Mouse (Mus musculus): ENCODE measurements around the gene Gpr137c. TPM values are rescaled to one million over a fixed set of nuclear protein-coding genes. Genes with fewer than 3 reads are reported as not detected.
A peak's percentile ranks its signal among the peaks of the same experiment; 100 is the strongest.

Gpr137c gene
- total RNA-seq, 2 experiments from 2014 or later, result 1.4 TPM

GRCm38 (mm10) chr14:45282066-45282465, 62.5 kb downstream of the Gpr137c start:
- DNase-seq (ENCODE audit: low spot score in 2 of 2), result no peak

- no peak for DNase-seq (ENCODE audit: low spot score in 2 of 2)
Observed at GRCm38 (mm10) chr14:45291608-45292007, 72.1 kb downstream of the Gpr137c start.

- DNase-seq (ENCODE audit: low spot score in 2 of 2), result no peak
Observed at GRCm38 (mm10) chr14:45303939-45304338, 84.4 kb downstream of the Gpr137c start.

GRCm38 (mm10) chr14:45304389-45304788, 84.9 kb downstream of the Gpr137c start:
- DNase-seq (ENCODE audit: low spot score in 2 of 2), result no peak

- DNase-seq (ENCODE audit: low spot score in 2 of 2), result no peak
Observed at GRCm38 (mm10) chr14:45305852-45306251, 86.3 kb downstream of the Gpr137c start.

- DNase-seq (ENCODE audit: low spot score in 2 of 2), result no peak
Observed at GRCm38 (mm10) chr14:45307630-45308328, 88.3 kb downstream of the Gpr137c start.

GRCm38 (mm10) chr14:45309646-45310045, 90.1 kb downstream of the Gpr137c start:
- DNase-seq (ENCODE audit: low spot score in 2 of 2), result no peak

- DNase-seq (ENCODE audit: low spot score in 2 of 2), result no peak
Observed at GRCm38 (mm10) chr14:45310101-45310500, 90.6 kb downstream of the Gpr137c start.

- DNase-seq (ENCODE audit: low spot score in 2 of 2), result no peak
Observed at GRCm38 (mm10) chr14:45316927-45317326, 97.4 kb downstream of the Gpr137c start.

GRCm38 (mm10) chr14:45317921-45318411, 98.4 kb downstream of the Gpr137c start:
- no peak for DNase-seq (ENCODE audit: low spot score in 2 of 2)

GRCm38 (mm10) chr14:45318426-45319236, 99.1 kb downstream of the Gpr137c start, which contains the start of gene Ero1l:
TSS of gene Ero1l (minus strand) at chr14:45318771.
- peak; percentile 89 to 90 for DNase-seq (ENCODE audit: low spot score in 2 of 2)

- DNase-seq (ENCODE audit: low spot score in 2 of 2), result no peak
Observed at GRCm38 (mm10) chr14:45319237-45319610, 99.7 kb downstream of the Gpr137c start.

- no peak for DNase-seq (ENCODE audit: low spot score in 2 of 2)
Observed at GRCm38 (mm10) chr14:45320111-45320510, 100.6 kb downstream of the Gpr137c start.

- DNase-seq (ENCODE audit: low spot score in 2 of 2), result no peak
Observed at GRCm38 (mm10) chr14:45321067-45321466, 101.5 kb downstream of the Gpr137c start.

- DNase-seq (ENCODE audit: low spot score in 2 of 2), result no peak
Observed at GRCm38 (mm10) chr14:45321622-45322021, 102.1 kb downstream of the Gpr137c start.

- no peak for DNase-seq (ENCODE audit: low spot score in 2 of 2)
Observed at GRCm38 (mm10) chr14:45322450-45322849, 102.9 kb downstream of the Gpr137c start.

GRCm38 (mm10) chr14:45323320-45323719, 103.8 kb downstream of the Gpr137c start:
- DNase-seq (ENCODE audit: low spot score in 2 of 2), result no peak

GRCm38 (mm10) chr14:45325471-45325870, 106.0 kb downstream of the Gpr137c start:
- no peak for DNase-seq (ENCODE audit: low spot score in 2 of 2)

- DNase-seq (ENCODE audit: low spot score in 2 of 2), result no peak
Observed at GRCm38 (mm10) chr14:45328072-45328713, 108.7 kb downstream of the Gpr137c start.

GRCm38 (mm10) chr14:45329018-45329588, 109.6 kb downstream of the Gpr137c start:
- DNase-seq (ENCODE audit: low spot score in 2 of 2), result no peak

- peak; percentile 83 to 88 for DNase-seq (ENCODE audit: low spot score in 2 of 2)
Observed at GRCm38 (mm10) chr14:45329589-45330181, 110.2 kb downstream of the Gpr137c start, which contains the start of gene Psmc6. TSS of gene Psmc6 (plus strand) at chr14:45329788.

Data from adrenal gland, adult 18-20 months (tissue).